Mouse (Mus musculus): ENCODE data around the gene Cend1. TPM values are rescaled to one million over a fixed set of nuclear protein-coding genes. Genes with fewer than 3 reads are reported as not detected.

The Cend1 gene
- 0.97 and 1.7 TPM in 2 replicates for polyA plus RNA-seq (2012; rRNA removed; ENCODE audit: low replicate concordance)

GRCm38 (mm10) chr7:141429310-141429709 lies at the start of gene Cend1:
Gene Cend1 (minus strand): TSS chr7:141429491.

GRCm38 (mm10) chr7:141475011-141475804 lies 45.9 kb upstream of the Cend1 start, which contains the start of the genes Polr2l and Tspan4:
Gene Polr2l (minus strand): TSS chr7:141475132.
Gene Tspan4 (plus strand): TSS chr7:141475240.

GRCm38 (mm10) chr7:141467230-141468030 lies 38.1 kb upstream of the Cend1 start, which contains the start of gene Cd151:
Gene Cd151 (plus strand): TSS chr7:141467392.

GRCm38 (mm10) chr7:141460391-141461113 lies 31.3 kb upstream of the Cend1 start, which contains the start of gene Cracr2b:
Gene Cracr2b (plus strand): TSS chr7:141461094.

DNA sequence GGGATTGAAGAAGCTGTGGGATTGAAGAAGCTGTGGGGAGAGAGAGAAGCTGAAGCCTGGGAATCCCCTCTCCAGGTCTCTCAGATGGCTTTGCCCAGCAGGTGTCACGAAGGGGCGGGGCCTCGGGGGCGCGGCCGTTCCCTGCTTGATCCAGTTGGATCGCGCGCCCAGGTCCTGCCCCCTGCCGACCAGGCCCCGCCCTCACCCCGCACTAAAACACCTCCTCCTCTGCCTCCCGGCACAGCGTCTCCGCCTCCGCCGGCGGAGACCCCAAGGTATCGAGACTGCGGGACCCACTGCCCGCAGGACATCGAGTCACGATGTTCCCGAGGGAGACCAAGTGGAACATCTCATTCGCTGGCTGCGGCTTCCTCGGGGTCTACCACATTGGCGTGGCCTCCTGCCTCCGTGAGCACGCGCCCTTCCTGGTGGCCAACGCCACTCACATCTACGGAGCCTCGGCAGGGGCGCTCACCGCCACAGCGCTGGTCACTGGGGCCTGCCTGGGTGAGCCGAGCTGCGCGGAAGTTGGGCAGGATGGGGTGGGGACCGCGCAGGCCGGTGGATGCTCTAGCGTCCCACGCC lies 25.8 kb upstream of the Cend1 start, which contains the start of gene Pnpla2:
TSS of gene Pnpla2 (plus strand) at position 232 of the 585 bp plus-strand sequence.

DNA sequence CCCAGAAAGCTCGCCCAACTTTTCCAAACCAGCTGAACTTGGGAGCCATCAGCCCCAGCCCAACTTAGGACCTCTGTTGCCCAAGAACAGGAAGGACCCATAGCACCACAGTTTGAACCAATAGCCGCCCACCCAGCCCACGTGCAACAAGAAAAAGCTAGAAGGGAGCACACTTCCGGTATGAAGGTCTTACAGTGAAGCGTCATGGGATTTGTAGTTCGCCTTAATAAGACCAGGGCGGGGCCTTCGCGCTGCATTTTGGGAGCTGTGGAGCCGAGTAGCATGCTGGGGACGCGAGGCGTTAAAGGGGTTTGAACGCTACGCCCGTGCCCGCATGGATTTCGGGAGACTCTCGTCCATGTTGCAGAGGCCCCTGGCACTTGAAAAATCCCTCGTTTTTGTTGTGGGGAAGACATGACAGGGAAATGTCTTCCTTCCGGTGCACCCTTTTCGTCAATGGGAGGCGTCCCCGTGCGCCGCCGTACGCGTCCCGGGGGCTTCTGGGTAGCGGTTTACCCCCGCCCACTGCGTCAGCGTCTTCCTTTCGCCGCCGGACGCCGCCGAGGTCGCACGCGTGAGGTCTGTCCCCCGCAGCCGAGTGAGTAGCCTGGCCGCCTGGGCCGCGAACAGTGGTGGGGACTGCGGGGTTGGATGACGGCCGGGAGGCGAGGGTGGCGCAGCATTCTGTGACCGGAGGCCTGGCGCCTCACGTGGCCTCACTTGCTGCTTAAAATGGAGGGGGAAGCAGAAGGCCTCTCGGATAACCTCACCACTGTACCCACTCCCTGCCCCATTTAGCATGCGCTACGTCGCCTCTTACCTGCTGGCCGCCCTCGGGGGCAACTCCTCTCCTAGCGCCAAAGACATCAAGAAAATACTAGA lies 18.1 kb upstream of the Cend1 start, which contains the start of gene Rplp2:
TSS of gene Rplp2 (plus strand) at position 261 of the 882 bp plus-strand sequence.

DNA sequence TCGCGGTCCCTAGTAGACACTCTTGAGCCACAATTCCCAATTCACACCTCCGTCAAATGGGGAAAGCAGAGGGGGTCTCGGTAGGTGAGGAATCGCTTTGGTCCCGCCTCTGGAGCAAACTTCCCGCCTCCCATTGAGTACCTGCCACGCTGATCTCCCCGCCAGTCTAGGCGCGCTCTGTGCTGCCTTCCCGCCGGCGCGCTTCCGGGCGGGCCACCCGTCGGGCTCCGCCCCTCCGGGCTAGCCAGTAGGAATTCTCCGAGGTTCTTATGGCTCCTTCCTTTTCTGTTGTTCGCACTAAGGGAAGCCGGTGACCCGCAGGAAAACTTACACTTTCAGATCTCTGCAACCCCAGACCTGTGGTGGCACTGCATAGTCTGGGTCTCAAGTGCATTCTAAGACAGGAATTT lies 14.5 kb upstream of the Cend1 start, which contains the start of gene Pidd1:
TSS of gene Pidd1 (minus strand) at position 198 of the 410 bp plus-strand sequence.

DNA sequence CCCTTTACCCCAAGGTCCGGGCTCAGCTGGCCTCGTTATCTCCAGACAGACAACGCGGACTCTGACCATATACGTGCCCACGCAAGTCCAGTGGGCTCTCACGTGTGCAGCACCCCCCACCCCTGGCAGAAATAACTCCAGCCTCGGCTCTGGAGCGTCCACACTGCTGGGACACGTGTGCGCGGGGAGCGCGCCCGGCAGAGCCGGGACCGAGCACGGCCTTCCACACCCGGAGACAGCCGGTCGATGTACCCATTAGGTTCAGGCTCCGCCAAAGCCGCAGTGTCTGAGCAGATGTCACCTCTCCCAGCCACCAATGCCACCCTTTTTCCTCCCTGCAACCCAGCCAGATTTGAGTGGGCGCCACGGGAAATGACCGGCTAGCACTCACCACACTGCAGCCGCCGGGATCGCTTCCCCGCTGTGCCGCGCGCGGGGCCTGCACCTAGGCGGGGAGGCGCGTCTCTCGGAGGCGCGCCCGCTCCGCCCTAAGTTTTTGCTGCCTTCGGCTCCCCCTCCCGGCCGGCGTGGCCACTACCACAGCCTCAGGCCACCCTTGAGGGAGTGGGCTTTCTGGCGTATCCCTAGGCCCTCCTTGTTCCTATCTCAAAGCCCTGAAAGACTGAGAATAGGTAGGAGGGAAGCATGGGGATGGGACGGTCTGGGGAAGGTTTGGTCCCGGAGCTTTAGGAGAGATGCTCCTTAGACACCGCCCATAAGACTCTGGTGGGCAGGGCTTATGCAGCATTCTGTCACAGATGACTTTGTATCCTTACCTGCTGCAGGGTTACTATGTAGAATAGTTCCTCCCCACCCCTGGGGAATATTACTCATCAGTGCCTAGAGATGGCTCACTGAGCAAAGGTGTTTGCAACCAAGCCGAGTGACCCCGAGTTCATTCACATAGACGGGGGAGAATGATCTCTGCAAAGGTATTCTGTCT lies 8.2 kb upstream of the Cend1 start, which contains the start of gene Slc25a22:
TSS of gene Slc25a22 (minus strand) at position 715 of the 943 bp plus-strand sequence.

DNA sequence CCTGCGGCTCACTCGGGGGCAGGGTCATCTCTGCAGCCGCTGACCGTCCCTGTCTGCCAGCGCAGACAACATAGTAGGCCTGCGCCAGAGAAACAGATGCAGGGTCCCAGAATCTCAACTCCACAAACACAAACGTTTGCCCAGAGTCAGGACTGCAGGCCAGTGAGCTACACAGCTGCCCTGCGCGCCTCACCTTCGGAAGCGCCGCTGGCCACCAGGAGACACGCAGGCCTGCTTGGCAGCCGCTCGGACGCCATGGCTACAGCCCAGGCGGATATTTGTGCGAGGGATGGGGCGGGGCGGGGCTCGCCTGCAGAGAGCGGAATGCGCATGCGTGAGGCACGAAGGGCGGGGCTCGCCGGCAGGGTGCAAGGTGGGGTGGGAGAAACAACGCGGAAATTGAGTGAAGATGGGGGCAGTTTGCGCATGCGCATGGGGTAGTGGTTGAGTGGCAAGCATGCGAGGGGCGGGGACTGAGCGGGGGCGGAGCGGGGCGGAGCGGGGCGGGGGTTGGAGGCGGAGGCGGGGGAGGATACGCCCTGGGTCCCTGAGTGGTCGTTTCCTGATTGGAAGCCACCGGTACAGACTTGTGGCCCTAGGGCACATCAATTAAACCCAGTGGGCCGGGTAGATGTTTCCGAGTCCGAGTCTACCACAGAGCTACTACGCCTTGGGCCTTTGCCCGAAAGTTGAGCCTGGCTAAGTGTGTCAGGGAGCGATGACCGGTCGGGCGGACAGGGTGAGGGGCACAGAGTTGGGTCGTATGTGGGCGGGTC lies 15.3 kb downstream of the Cend1 start, which contains the start of gene Gatd1:
TSS of gene Gatd1 (minus strand) at position 328 of the 776 bp plus-strand sequence.

GRCm38 (mm10) chr7:141391625-141392551 lies 37.4 kb downstream of the Cend1 start, which contains the start of gene Taldo1:
Gene Taldo1 (plus strand): TSS chr7:141392199.

Other genes with a start within 250 kb of the Cend1 start
- gene Hras, start 235.5 kb downstream of the Cend1 start, polyA plus RNA-seq (2012; rRNA removed; ENCODE audit: low replicate concordance) = 82.4 and 82.9 TPM in 2 replicates
- gene Lrrc56, start 235.3 kb downstream of the Cend1 start, polyA plus RNA-seq (2012; rRNA removed; ENCODE audit: low replicate concordance) = 6.6 and 7.6 TPM in 2 replicates
- gene Lmntd2, start 215.4 kb downstream of the Cend1 start, polyA plus RNA-seq (2012; rRNA removed; ENCODE audit: low replicate concordance) = 0.26 and 3.7 TPM in 2 replicates
- gene Rassf7, start 213.6 kb downstream of the Cend1 start, polyA plus RNA-seq (2012; rRNA removed; ENCODE audit: low replicate concordance) = 8.8 and 33.1 TPM in 2 replicates
- gene Phrf1, start 200.7 kb downstream of the Cend1 start, polyA plus RNA-seq (2012; rRNA removed; ENCODE audit: low replicate concordance) = 16.5 and 28.7 TPM in 2 replicates
- gene Irf7, start 163.0 kb downstream of the Cend1 start, polyA plus RNA-seq (2012; rRNA removed; ENCODE audit: low replicate concordance) = 72.7 and 97.5 TPM in 2 replicates
- 0.13 and 0.35 TPM in 2 replicates for gene Cdhr5, start 152.7 kb downstream of the Cend1 start, polyA plus RNA-seq (2012; rRNA removed; ENCODE audit: low replicate concordance)
- 1.4 and 1.8 TPM in 2 replicates for gene Sct, start 150.4 kb downstream of the Cend1 start, polyA plus RNA-seq (2012; rRNA removed; ENCODE audit: low replicate concordance)
- gene Drd4, start 137.5 kb downstream of the Cend1 start, polyA plus RNA-seq (2012; rRNA removed; ENCODE audit: low replicate concordance) = 0.09 TPM in 1 of 2 replicates, not detected in the other
- 19.0 and 35.2 TPM in 2 replicates for gene Deaf1, start 101.8 kb downstream of the Cend1 start, polyA plus RNA-seq (2012; rRNA removed; ENCODE audit: low replicate concordance)
- 58.4 and 71.0 TPM in 2 replicates for gene Tmem80, start 101.8 kb downstream of the Cend1 start, polyA plus RNA-seq (2012; rRNA removed; ENCODE audit: low replicate concordance)
- gene Eps8l2, start 90.6 kb downstream of the Cend1 start, polyA plus RNA-seq (2012; rRNA removed; ENCODE audit: low replicate concordance) = 20.1 and 30.8 TPM in 2 replicates
- 446 and 750 TPM in 2 replicates for gene Taldo1, start 37.3 kb downstream of the Cend1 start, polyA plus RNA-seq (2012; rRNA removed; ENCODE audit: low replicate concordance)
- gene Gatd1, start 15.4 kb downstream of the Cend1 start, polyA plus RNA-seq (2012; rRNA removed; ENCODE audit: low replicate concordance) = 59.5 and 84.7 TPM in 2 replicates
- 134 and 159 TPM in 2 replicates for gene Slc25a22, start 8.4 kb upstream of the Cend1 start, polyA plus RNA-seq (2012; rRNA removed; ENCODE audit: low replicate concordance)
- gene Pidd1, start 14.5 kb upstream of the Cend1 start, polyA plus RNA-seq (2012; rRNA removed; ENCODE audit: low replicate concordance) = 9.8 and 14.5 TPM in 2 replicates
- 457 and 759 TPM in 2 replicates for gene Rplp2, start 17.9 kb upstream of the Cend1 start, polyA plus RNA-seq (2012; rRNA removed; ENCODE audit: low replicate concordance)
- gene Pnpla2, start 25.7 kb upstream of the Cend1 start, polyA plus RNA-seq (2012; rRNA removed; ENCODE audit: low replicate concordance) = 1,309 and 3,373 TPM in 2 replicates
- gene Cracr2b, start 31.6 kb upstream of the Cend1 start, polyA plus RNA-seq (2012; rRNA removed; ENCODE audit: low replicate concordance) = 34.3 and 65.7 TPM in 2 replicates
- 617 and 1,187 TPM in 2 replicates for gene Cd151, start 37.9 kb upstream of the Cend1 start, polyA plus RNA-seq (2012; rRNA removed; ENCODE audit: low replicate concordance)
- gene Polr2l, start 45.6 kb upstream of the Cend1 start, polyA plus RNA-seq (2012; rRNA removed; ENCODE audit: low replicate concordance) = 63.9 and 76.4 TPM in 2 replicates
- 166 and 253 TPM in 2 replicates for gene Tspan4, start 45.7 kb upstream of the Cend1 start, polyA plus RNA-seq (2012; rRNA removed; ENCODE audit: low replicate concordance)
- 38.6 and 54.6 TPM in 2 replicates for gene Chid1, start 110.4 kb upstream of the Cend1 start, polyA plus RNA-seq (2012; rRNA removed; ENCODE audit: low replicate concordance)
- gene Ap2a2, start 132.7 kb upstream of the Cend1 start, polyA plus RNA-seq (2012; rRNA removed; ENCODE audit: low replicate concordance) = 72.0 and 79.4 TPM in 2 replicates
- gene Muc6, start 225.8 kb upstream of the Cend1 start, polyA plus RNA-seq (2012; rRNA removed; ENCODE audit: low replicate concordance) = 0.03 and 0.05 TPM in 2 replicates